ENCODE assay signal across 12 mouse cellular contexts in the genomic region with DNA sequence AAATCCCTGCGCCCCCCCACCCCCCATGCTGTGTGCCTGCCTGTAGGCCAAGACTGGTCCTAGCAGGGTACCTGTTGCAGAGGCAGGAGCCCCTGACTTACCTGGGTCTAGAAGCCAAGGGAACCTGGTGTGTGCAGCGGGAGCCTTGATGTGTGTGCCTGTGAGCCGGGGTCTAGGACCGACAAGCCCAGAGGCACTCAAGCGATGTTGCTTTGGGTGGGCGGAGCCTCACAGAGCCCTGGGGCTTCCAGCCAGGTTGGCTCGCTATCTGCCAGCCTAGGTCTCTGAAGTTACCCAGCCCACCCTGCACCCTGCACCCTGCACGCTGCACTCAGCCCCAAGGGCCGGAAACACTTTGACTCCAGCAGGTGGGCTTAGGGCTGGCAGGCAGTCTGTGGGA. TPM values are rescaled to one million over a fixed set of nuclear protein-coding genes. Genes with fewer than 3 reads are reported as not detected.
DNase-seq lines count a peak whose midpoint lies in the region; ATAC-seq lines count a peak whose summit lies in the region.
"Had no signal": no experiment of that assay in that cellular context is flagged by ENCODE, and none has a peak within 500 bp of the region (broad histone marks: within the 10 kb centered on the region; RNA-seq: fewer than 3 reads in every experiment).

No protein-coding gene starts in this region.

- no peaks in the 10 kb centered on the region for H3K36me3 ChIP-seq in kidney, embryonic 15.5 days
- H3K36me3 ChIP-seq in hindbrain, embryonic 12.5 days, result no peaks in the 10 kb centered on the region

- no peak overlapping the region for H3K9ac ChIP-seq in kidney, embryonic 15.5 days
- no peak overlapping the region for H3K9ac ChIP-seq in hindbrain, embryonic 12.5 days

- H3K27me3 ChIP-seq in kidney, embryonic 15.5 days, result peaks cover 16% of the 10 kb centered on the region; the same call in 1 of the 2 replicates
- H3K27me3 ChIP-seq in hindbrain, embryonic 12.5 days, result peaks cover 11% of the 10 kb centered on the region; the same call in 1 of the 2 replicates

- DNase-seq in kidney, adult 18-20 months, result no peak
- DNase-seq in A20 (ENCODE audit: low read depth, low spot score), result peak; percentile 26
- DNase-seq in WW6 (ENCODE audit: low read depth, low spot score), result peak; percentile 16
- no peak for DNase-seq in adrenal gland, postnatal 14 days
- no peak for DNase-seq in yolk sac, embryonic 10.5 days (ENCODE audit: low spot score)
- no peak for DNase-seq in cerebellum, postnatal 4 days (ENCODE audit: low spot score in 2 of 2)
- DNase-seq: right cerebral cortex, postnatal 25 days had no signal

- peak overlapping the region; percentile 30 for H3K4me2 ChIP-seq in kidney, embryonic 15.5 days
- H3K4me2 ChIP-seq in hindbrain, embryonic 12.5 days (replicated peaks), result no peak overlapping the region

- 15% methylated on average over 9 of the region's 9 CpGs for WGBS in kidney, embryonic 15.5 days
- 25% methylated on average over 9 of the region's 9 CpGs for WGBS in hindbrain, embryonic 12.5 days

- peak; percentile 74 for ATAC-seq in kidney, embryonic 15.5 days (replicated peaks; ENCODE audit: low FRiP score)
- peak; percentile 15; the same call in 1 of the 2 replicates for ATAC-seq in hindbrain, embryonic 12.5 days (ENCODE audit: low FRiP score)

- no peak overlapping the region for H3K4me3 ChIP-seq in kidney, embryonic 15.5 days (replicated peaks)
- H3K4me3 ChIP-seq in hindbrain, embryonic 12.5 days, result no peak overlapping the region

- peaks cover 30% of the 10 kb centered on the region for H3K4me1 ChIP-seq in kidney, embryonic 15.5 days
- peaks cover 26% of the 10 kb centered on the region for H3K4me1 ChIP-seq in hindbrain, embryonic 12.5 days

- no peaks in the 10 kb centered on the region for H3K9me3 ChIP-seq in kidney, embryonic 15.5 days (replicated peaks)
- H3K9me3 ChIP-seq in hindbrain, embryonic 12.5 days (replicated peaks), result no peaks in the 10 kb centered on the region

- 0 out of 2 replicates have a peak overlapping the region, but pooled peaks have one; percentile 24 for H3K27ac ChIP-seq in kidney, embryonic 15.5 days
- no peak overlapping the region for H3K27ac ChIP-seq in hindbrain, embryonic 12.5 days

RNA-seq across cellular contexts. Expression of a gene that starts 0.5 kb away (rescaled TPM):
- 1.8 and 2.0 TPM in 2 replicates for polyA plus RNA-seq in kidney, embryonic 15.5 days (2015; fragmentation: Nextera tagmentation; extraction: Ambion mirVana)
- polyA plus RNA-seq in hindbrain, embryonic 12.5 days (2016; fragmentation: Nextera tagmentation; extraction: Ambion mirVana), result 0.13 and 0.29 TPM in 2 replicates
- not detected in 2 replicates for total RNA-seq in adrenal gland, postnatal 14 days (2021)
- total RNA-seq: left cerebral cortex, postnatal 36 days; monocyte, adult 5-6 weeks had no signal

RNA-seq across cellular contexts. Expression of a gene that starts 37.5 kb away (rescaled TPM):
- polyA plus RNA-seq in kidney, embryonic 15.5 days (2015; fragmentation: Nextera tagmentation; extraction: Ambion mirVana), result not detected in 2 replicates
- 0.08 TPM in 2 replicates for polyA plus RNA-seq in hindbrain, embryonic 12.5 days (2016; fragmentation: Nextera tagmentation; extraction: Ambion mirVana)
- not detected in 2 replicates for total RNA-seq in adrenal gland, postnatal 14 days (2021)
- total RNA-seq: left cerebral cortex, postnatal 36 days; monocyte, adult 5-6 weeks had no signal
- polyA plus RNA-seq: urinary bladder, adult 2 months had no signal

RNA-seq across cellular contexts. Expression of a gene that starts 57.6 kb away (rescaled TPM):
- polyA plus RNA-seq in kidney, embryonic 15.5 days (2015; fragmentation: Nextera tagmentation; extraction: Ambion mirVana), result 126 and 141 TPM in 2 replicates
- polyA plus RNA-seq in hindbrain, embryonic 12.5 days (2016; fragmentation: Nextera tagmentation; extraction: Ambion mirVana), result 101 and 112 TPM in 2 replicates
- total RNA-seq in adrenal gland, postnatal 14 days (2021), result 63.6 and 68.8 TPM in 2 replicates

Comparison
In these comparisons a context has a peak if more than half of its experiments do, and no peak if none do; other contexts are left out.
1. DNase-seq: peak in A20 (single experiment) and WW6 (single experiment); none in kidney, adult 18-20 months (single experiment), adrenal gland, postnatal 14 days (single experiment), yolk sac, embryonic 10.5 days (single experiment) and cerebellum, postnatal 4 days (0 of 2).